Mouse (Mus musculus): ENCODE data around the gene Polr2e. TPM values are rescaled to one million over a fixed set of nuclear protein-coding genes. Genes with fewer than 3 reads are reported as not detected.
A peak's percentile ranks its signal among the peaks of the same experiment; 100 is the strongest.

The Polr2e gene
- polyA plus RNA-seq, 1 experiment from 2014 or later: 279 TPM

DNA sequence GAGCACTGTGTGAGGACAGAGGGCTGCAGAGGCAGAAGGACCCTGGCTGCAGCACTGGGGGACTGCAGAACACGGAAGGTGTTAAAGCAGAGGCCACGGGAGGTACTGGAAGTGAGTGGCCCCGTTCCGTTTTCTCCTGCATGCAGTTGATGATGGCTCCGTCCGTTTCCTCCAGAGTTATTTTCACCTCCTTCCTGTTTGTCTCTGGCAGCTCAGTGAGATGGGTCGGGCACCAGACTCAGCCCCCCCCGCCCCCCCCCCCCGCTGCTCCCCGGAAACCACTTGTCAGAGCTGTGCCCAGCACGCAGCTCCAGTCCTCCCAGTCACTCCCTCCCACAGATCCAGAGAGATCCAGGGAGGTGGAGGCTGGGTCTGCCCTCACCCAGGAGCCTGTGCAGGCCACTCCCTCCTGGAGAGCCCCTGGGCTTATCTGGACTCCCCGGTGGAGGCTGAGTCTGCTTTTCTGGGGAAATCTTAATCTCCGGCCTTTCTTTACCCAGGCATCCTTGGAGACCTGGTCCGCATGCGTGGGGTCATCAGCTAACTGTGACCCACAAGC is 20.8 kb downstream of the Polr2e start:
- 7% methylated on average over 15 of the region's 15 CpGs for WGBS
- Histone ChIP-seq H3K27me3 (ENCODE audit: poor library complexity, severe bottlenecking) (peaks cover 66% of the 10 kb centered on the region), H3K9me3 (no peaks in the 10 kb centered on the region)

DNA sequence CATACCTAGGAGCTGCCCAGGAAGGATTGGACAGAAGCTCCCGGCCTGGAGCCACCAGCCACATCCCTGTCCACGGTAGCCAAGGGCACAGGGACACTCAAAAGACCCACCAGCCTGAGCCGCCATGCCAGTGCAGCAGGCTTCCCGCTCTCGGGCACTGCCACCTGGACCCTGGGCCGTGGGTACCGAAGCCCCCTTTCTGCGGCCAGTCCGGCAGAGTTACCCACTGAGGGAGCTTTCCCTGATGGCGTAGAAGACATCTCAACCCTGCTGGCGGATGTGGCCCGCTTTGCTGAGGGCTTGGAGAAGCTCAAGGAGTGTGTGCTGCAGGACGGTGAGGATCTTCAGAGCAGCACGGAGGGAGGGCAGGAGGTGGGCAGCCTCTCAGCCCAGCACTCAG is 21.8 kb downstream of the Polr2e start:
- peaks cover 47% of the 10 kb centered on the region for H3K4me1 ChIP-seq
- peaks cover 12% of the 10 kb centered on the region for H3K36me3 ChIP-seq (replicated peaks)
- 85% methylated on average over 14 of the region's 14 CpGs for WGBS
- H3K9me3 ChIP-seq: no peaks in the 10 kb centered on the region
- no peak for DNase-seq (ENCODE audit: extremely low spot score, low spot score)
- no peak overlapping the region for H3K27ac ChIP-seq
- H3K4me3 ChIP-seq: no peak overlapping the region
- peaks cover 77% of the 10 kb centered on the region for H3K27me3 ChIP-seq (ENCODE audit: poor library complexity, severe bottlenecking)

More for the DNA sequence above, 20.8 kb downstream of the Polr2e start:
- Histone ChIP-seq H3K4me3 (peak overlapping the region; percentile 47), H3K4me1 (peaks cover 43% of the 10 kb centered on the region), H3K36me3 (replicated peaks) (peaks cover 15% of the 10 kb centered on the region), H3K27ac (peak overlapping the region; percentile 88)
- DNase-seq (ENCODE audit: extremely low spot score, low spot score): no peak

DNA sequence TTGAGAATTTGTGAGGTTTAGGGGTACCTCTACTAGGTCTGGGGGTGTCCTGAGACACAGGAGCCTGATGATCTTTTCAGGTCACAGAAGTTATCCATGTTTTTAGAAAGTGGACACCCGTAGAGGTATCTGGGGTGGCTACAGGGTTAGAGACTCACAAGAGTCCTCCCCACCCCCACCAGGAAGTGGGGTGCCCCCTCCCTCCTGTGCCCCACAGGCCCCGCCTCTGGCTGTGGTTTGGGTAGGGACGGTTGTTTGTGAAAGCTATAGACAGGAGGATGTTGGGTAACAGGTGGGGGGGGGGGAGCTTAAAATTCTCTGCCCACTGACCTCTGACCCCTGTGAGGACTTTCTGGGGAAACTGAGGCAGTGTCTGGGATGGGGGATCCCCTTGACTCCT is 22.2 kb downstream of the Polr2e start:
- Histone ChIP-seq H3K27ac (no peak overlapping the region), H3K36me3 (replicated peaks) (peaks cover 10% of the 10 kb centered on the region), H3K27me3 (ENCODE audit: poor library complexity, severe bottlenecking) (peaks cover 81% of the 10 kb centered on the region), H3K9me3 (no peaks in the 10 kb centered on the region), H3K4me1 (peaks cover 47% of the 10 kb centered on the region), H3K4me3 (no peak overlapping the region)
- DNase-seq (ENCODE audit: extremely low spot score, low spot score): no peak
- WGBS: 73% methylated on average over 3 of the region's 3 CpGs

DNA sequence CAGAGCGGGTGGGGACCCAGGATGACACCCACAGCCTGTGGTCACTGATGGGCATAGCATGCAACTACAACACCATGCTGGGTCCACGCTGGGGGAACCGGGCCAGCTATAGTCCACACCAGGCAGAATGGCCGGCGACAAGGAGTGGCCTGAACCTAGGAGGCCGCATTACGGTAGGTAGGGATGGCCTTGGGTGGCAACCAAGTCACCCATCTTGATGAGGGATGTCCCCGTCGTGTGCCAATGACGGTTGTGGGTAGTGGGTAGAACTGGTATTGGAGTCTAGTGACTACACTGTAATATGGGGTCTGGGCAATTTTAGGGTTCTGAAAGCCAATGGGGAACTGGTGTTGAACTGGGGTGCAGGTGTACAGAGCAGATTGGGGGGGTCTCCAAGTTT is 22.7 kb downstream of the Polr2e start:
- peaks cover 85% of the 10 kb centered on the region for H3K27me3 ChIP-seq (ENCODE audit: poor library complexity, severe bottlenecking)

DNA sequence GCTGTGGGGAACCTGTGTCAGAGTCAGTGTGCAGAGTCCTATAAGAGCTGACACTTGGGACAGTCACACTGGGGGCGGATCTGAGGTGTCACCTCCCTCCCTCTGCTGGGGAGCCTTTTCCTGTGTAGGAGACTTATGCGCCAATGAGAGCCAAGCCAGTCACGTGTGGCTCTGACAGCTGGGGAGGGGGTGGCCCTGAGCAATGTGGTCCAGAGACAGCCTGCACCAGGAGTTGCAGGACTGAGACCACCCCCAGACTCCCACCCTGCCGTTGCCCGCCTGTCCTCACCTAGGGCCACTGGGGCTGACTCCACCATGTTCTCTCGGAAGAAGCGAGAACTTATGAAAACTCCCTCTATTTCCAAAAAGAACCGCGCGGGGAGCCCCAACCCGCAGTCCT is 23.1 kb downstream of the Polr2e start, which contains the start of gene Arhgap45:
Arhgap45 (plus strand) TSS at position 143 of the 400 bp plus-strand sequence.
- Histone ChIP-seq H3K4me1 (peaks cover 47% of the 10 kb centered on the region), H3K4me3 (no peak within 1 kb of the TSS), H3K9me3 (0 out of 2 replicates have a peak, but pooled peaks cover 4% of the 10 kb centered on the region), H3K27ac (no peak within 1 kb of the TSS), H3K36me3 (replicated peaks) (peaks cover 6% of the 10 kb centered on the region; the same call in 1 of the 2 replicates), H3K27me3 (ENCODE audit: poor library complexity, severe bottlenecking) (peaks cover 89% of the 10 kb centered on the region)
- WGBS: 66% methylated on average over 11 of the region's 11 CpGs
- no peak for DNase-seq (ENCODE audit: extremely low spot score, low spot score)

More for the DNA sequence above, 22.7 kb downstream of the Polr2e start:
- Histone ChIP-seq H3K4me1 (peaks cover 47% of the 10 kb centered on the region), H3K27ac (no peak overlapping the region), H3K36me3 (replicated peaks) (peaks cover 6% of the 10 kb centered on the region), H3K9me3 (no peaks in the 10 kb centered on the region), H3K4me3 (no peak overlapping the region)
- WGBS: 93% methylated on average over 10 of the region's 10 CpGs
- DNase-seq (ENCODE audit: extremely low spot score, low spot score): no peak

GRCm38 (mm10) chr10:80015583-80015982 is 24.0 kb downstream of the Polr2e start:
- no peak for DNase-seq (ENCODE audit: extremely low spot score, low spot score)
- Histone ChIP-seq H3K4me1 (peaks cover 45% of the 10 kb centered on the region), H3K27ac (no peak overlapping the region), H3K9me3 (peaks cover 13% of the 10 kb centered on the region; the same call in 1 of the 2 replicates), H3K4me3 (no peak overlapping the region), H3K36me3 (replicated peaks) (peaks cover 11% of the 10 kb centered on the region; the same call in 1 of the 2 replicates), H3K27me3 (ENCODE audit: poor library complexity, severe bottlenecking) (peaks cover 89% of the 10 kb centered on the region)
- WGBS: 84% methylated on average over 10 of the region's 10 CpGs

- WGBS: 20% methylated on average over 28 of the region's 28 CpGs
These were observed 24.9 kb downstream of the Polr2e start for GRCm38 (mm10) chr10:80014484-80015290.

GRCm38 (mm10) chr10:80013609-80014008 is 26.0 kb downstream of the Polr2e start:
- H3K4me3 ChIP-seq: 0 out of 2 replicates have a peak overlapping the region, but pooled peaks have one; percentile 3
- peaks cover 20% of the 10 kb centered on the region for H3K36me3 ChIP-seq (replicated peaks)
- H3K9me3 ChIP-seq: peaks cover 23% of the 10 kb centered on the region
- DNase-seq (ENCODE audit: extremely low spot score, low spot score): no peak
- WGBS: 28% methylated on average over 25 of the region's 25 CpGs
- H3K4me1 ChIP-seq: peaks cover 26% of the 10 kb centered on the region
- no peak overlapping the region for H3K27ac ChIP-seq
- peaks cover 70% of the 10 kb centered on the region for H3K27me3 ChIP-seq (ENCODE audit: poor library complexity, severe bottlenecking)

More at GRCm38 (mm10) chr10:80014484-80015290, 24.9 kb downstream of the Polr2e start:
- Histone ChIP-seq H3K27ac (no peak overlapping the region), H3K4me1 (peaks cover 36% of the 10 kb centered on the region), H3K36me3 (replicated peaks) (peaks cover 18% of the 10 kb centered on the region), H3K27me3 (ENCODE audit: poor library complexity, severe bottlenecking) (peaks cover 80% of the 10 kb centered on the region), H3K4me3 (no peak overlapping the region), H3K9me3 (peaks cover 21% of the 10 kb centered on the region)
- no peak for DNase-seq (ENCODE audit: extremely low spot score, low spot score)

- WGBS: 90% methylated on average over 6 of the region's 6 CpGs
- no peak overlapping the region for H3K4me3 ChIP-seq
- H3K27me3 ChIP-seq (ENCODE audit: poor library complexity, severe bottlenecking): peaks cover 54% of the 10 kb centered on the region
These were observed 27.9 kb downstream of the Polr2e start for GRCm38 (mm10) chr10:80011740-80012139.

GRCm38 (mm10) chr10:80004233-80004705 is 35.3 kb downstream of the Polr2e start:
- Histone ChIP-seq H3K4me1 (peaks cover 26% of the 10 kb centered on the region), H3K36me3 (replicated peaks) (no peaks in the 10 kb centered on the region), H3K9me3 (no peaks in the 10 kb centered on the region), H3K27ac (no peak overlapping the region), H3K4me3 (no peak overlapping the region), H3K27me3 (ENCODE audit: poor library complexity, severe bottlenecking) (peaks cover 63% of the 10 kb centered on the region)
- DNase-seq (ENCODE audit: extremely low spot score, low spot score): no peak
- 93% methylated on average over 8 of the region's 8 CpGs for WGBS

More at GRCm38 (mm10) chr10:80011740-80012139, 27.9 kb downstream of the Polr2e start:
- H3K27ac ChIP-seq: no peak overlapping the region
- H3K36me3 ChIP-seq (replicated peaks): peaks cover 20% of the 10 kb centered on the region
- no peak for DNase-seq (ENCODE audit: extremely low spot score, low spot score)
- H3K4me1 ChIP-seq: peaks cover 22% of the 10 kb centered on the region; the same call in 1 of the 2 replicates
- peaks cover 23% of the 10 kb centered on the region for H3K9me3 ChIP-seq

GRCm38 (mm10) chr10:80003374-80004232 is 36.0 kb downstream of the Polr2e start:
- H3K9me3 ChIP-seq: no peaks in the 10 kb centered on the region
- H3K27me3 ChIP-seq (ENCODE audit: poor library complexity, severe bottlenecking): peaks cover 70% of the 10 kb centered on the region
- H3K36me3 ChIP-seq (replicated peaks): no peaks in the 10 kb centered on the region
- WGBS: 63% methylated on average over 9 of the region's 9 CpGs
- DNase-seq (ENCODE audit: extremely low spot score, low spot score): no peak
- no peak overlapping the region for H3K27ac ChIP-seq
- 0 out of 2 replicates have a peak overlapping the region, but pooled peaks have one; percentile 5 for H3K4me3 ChIP-seq
- H3K4me1 ChIP-seq: peaks cover 26% of the 10 kb centered on the region

- 21% methylated on average over 21 of the region's 21 CpGs for WGBS
- Histone ChIP-seq H3K4me3 (peak overlapping the region; percentile 5; the same call in 1 of the 2 replicates), H3K4me1 (peaks cover 33% of the 10 kb centered on the region), H3K27me3 (ENCODE audit: poor library complexity, severe bottlenecking) (peaks cover 78% of the 10 kb centered on the region), H3K27ac (no peak overlapping the region), H3K9me3 (no peaks in the 10 kb centered on the region), H3K36me3 (replicated peaks) (no peaks in the 10 kb centered on the region)
- no peak for DNase-seq (ENCODE audit: extremely low spot score, low spot score)
These were observed 36.8 kb downstream of the Polr2e start for GRCm38 (mm10) chr10:80002829-80003228.
